Mouse (Mus musculus) spleen, postnatal 0 days (tissue): Measurements from ENCODE around the gene Pank4. TPM values are rescaled to one million over a fixed set of nuclear protein-coding genes. Genes with fewer than 3 reads are reported as not detected.

Experiments
- polyA plus RNA-seq: library from polyadenylated mRNA; unstranded; fragments of >200 nt; fragmentation: Nextera tagmentation; extraction: Ambion mirVana; gene quantifications from 2 replicates; pipeline ENCODE4 v1.2.1, GENCODE M21; 2015

Gene Pank4
- polyA plus RNA-seq, result 32.0 and 32.2 TPM in 2 replicates

GRCm38 (mm10) chr4:154963901-154964580 lies at the start of gene Pank4:
Pank4 (plus strand) TSS chr4:154964123.

GRCm38 (mm10) chr4:154928395-154929087 lies 35.4 kb upstream of the Pank4 start, which contains the start of gene Tnfrsf14:
Tnfrsf14 (minus strand) TSS chr4:154928563.

DNA sequence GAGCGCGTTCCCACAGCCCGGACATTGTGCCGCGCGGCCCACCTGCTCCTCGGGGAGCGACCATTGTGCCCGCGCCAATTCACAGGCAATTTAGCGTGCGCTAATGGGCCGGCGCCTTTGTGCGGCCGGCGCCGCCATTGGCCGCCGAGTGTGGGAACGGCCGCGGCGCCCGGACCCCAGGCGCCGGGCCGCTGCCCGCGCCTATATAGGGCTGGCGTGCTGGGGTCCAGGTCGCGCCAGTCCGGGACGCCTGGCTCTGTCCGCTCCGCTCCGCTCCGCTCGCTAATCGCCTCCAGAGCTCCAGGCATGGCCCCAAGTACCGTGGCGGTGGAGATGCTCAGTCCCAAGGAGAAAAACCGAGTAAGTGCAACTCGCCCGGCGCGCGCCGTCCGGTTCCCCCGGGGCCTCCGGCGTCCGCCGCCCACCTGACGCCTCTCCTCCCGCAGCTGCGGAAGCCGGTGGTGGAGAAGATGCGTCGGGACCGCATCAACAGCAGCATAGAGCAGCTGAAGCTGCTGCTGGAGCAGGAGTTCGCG lies 3.2 kb upstream of the Pank4 start, which contains the start of gene Hes5:
Gene Hes5 (plus strand): TSS at position 234 of the 536 bp plus-strand sequence.

Other genes starting within 250 kb of the Pank4 start
- 0.05 TPM in 2 replicates for gene Ttc34, start 126.7 kb upstream of the Pank4 start, polyA plus RNA-seq
- gene Mmel1, start 94.5 kb upstream of the Pank4 start, polyA plus RNA-seq, result 1.3 and 1.5 TPM in 2 replicates
- gene Fam213b, start 65.0 kb upstream of the Pank4 start, polyA plus RNA-seq, result 17.6 and 26.8 TPM in 2 replicates
- gene Tnfrsf14, start 35.6 kb upstream of the Pank4 start, polyA plus RNA-seq, result 55.5 and 59.7 TPM in 2 replicates
- gene Hes5, start 3.2 kb upstream of the Pank4 start, polyA plus RNA-seq, result 0.52 and 0.62 TPM in 2 replicates
- 0.17 TPM in 1 of 2 replicates, not detected in the other for gene Plch2, start 92.7 kb downstream of the Pank4 start, polyA plus RNA-seq
- 5.8 and 6.6 TPM in 2 replicates for gene Pex10, start 102.9 kb downstream of the Pank4 start, polyA plus RNA-seq
- gene Rer1, start 122.3 kb downstream of the Pank4 start, polyA plus RNA-seq, result 91.1 and 94.1 TPM in 2 replicates
- gene Morn1, start 122.5 kb downstream of the Pank4 start, polyA plus RNA-seq, result 1.8 and 2.0 TPM in 2 replicates